Mouse (Mus musculus) testis, postnatal 14 days (tissue): ENCODE measurements at regions not wholly inside any gene's neighbourhood (a gene's known extent, or its start where the extent isn't known, plus 50 kb on each side); places are given as distances from the start of the nearest gene placed in this dataset.

ENCODE experiments used
- DNase-seq: peaks from one replicate; pipeline ENCODE4 v3.0.0; 2021; ENCODE audit warnings: low spot score

- no peak for DNase-seq
Observed at GRCm38 (mm10) chr17:80792605-80793004, 64.3 kb upstream of the Map4k3 start.

- DNase-seq, result no peak
Observed at GRCm38 (mm10) chr17:80789706-80790105, 61.4 kb upstream of the Map4k3 start.

GRCm38 (mm10) chr17:80789000-80789399 is 60.7 kb upstream of the Map4k3 start:
- no peak for DNase-seq

- DNase-seq, result no peak
Observed at GRCm38 (mm10) chr17:80786858-80787257, 58.6 kb upstream of the Map4k3 start.

- DNase-seq, result no peak
Observed at GRCm38 (mm10) chr17:80786061-80786851, 58.0 kb upstream of the Map4k3 start.

GRCm38 (mm10) chr17:80785476-80785875 is 57.2 kb upstream of the Map4k3 start:
- DNase-seq, result no peak

GRCm38 (mm10) chr17:80785049-80785448 is 56.8 kb upstream of the Map4k3 start:
- DNase-seq, result no peak

- DNase-seq, result no peak
Observed at GRCm38 (mm10) chr17:80782233-80782632, 53.9 kb upstream of the Map4k3 start.

- DNase-seq, result no peak
Observed at GRCm38 (mm10) chr17:80781621-80782020, 53.3 kb upstream of the Map4k3 start.

- DNase-seq, result no peak
Observed at GRCm38 (mm10) chr17:80780303-80780702, 52.0 kb upstream of the Map4k3 start.

- no peak for DNase-seq
Observed at GRCm38 (mm10) chr17:80779782-80780181, 51.5 kb upstream of the Map4k3 start.
